Mouse (Mus musculus) T-helper 17 cell (primary cell): ENCODE data around the gene Kbtbd6.
"Not testable (repeated sequence)": the region's sequence is repeated elsewhere in the genome, so short reads cannot be mapped to it uniquely, and the experiment has no call there.

ENCODE experiments used
- in situ Hi-C, 2 experiments: fragments of 300-600 bp; cut with MboI, MseI; formaldehyde crosslinking; loops; 1 replicate in 1 of 2; 2 replicates in 1 of 2; pipeline ENCODE4 v1.15.1; 2025; ENCODE audit warnings: high pct_unique_total_duplicates in 2 of 2

The Kbtbd6 gene

GRCm38 (mm10) chr14:79451681-79452590 is at the start of gene Kbtbd6:
TSS of gene Kbtbd6 (plus strand) at chr14:79451835.
- in situ Hi-C loops, result not testable (repeated sequence)

- in situ Hi-C loops, result loop anchor here in 1 of 2 experiments (10.0 kb wide), 1 partner anchor 507 kb away; no protein-coding TSS in a partner anchor
Measured at GRCm38 (mm10) chr14:79407641-79408040, 44.0 kb upstream of the Kbtbd6 start.

GRCm38 (mm10) chr14:79409278-79409830 is 42.3 kb upstream of the Kbtbd6 start:
- in situ Hi-C loops, result loop anchor here in 1 of 2 experiments (10.0 kb wide), 1 partner anchor 505 kb away; no protein-coding TSS in a partner anchor

GRCm38 (mm10) chr14:79410662-79411061 is 41.0 kb upstream of the Kbtbd6 start:
- in situ Hi-C loops, result no loop called here

GRCm38 (mm10) chr14:79413121-79413520 is 38.5 kb upstream of the Kbtbd6 start:
- in situ Hi-C loops, result no loop called here

- in situ Hi-C loops, result no loop called here
Measured at GRCm38 (mm10) chr14:79420083-79420685, 31.5 kb upstream of the Kbtbd6 start.

- in situ Hi-C loops, result no loop called here
Measured at GRCm38 (mm10) chr14:79425979-79426729, 25.5 kb upstream of the Kbtbd6 start, which contains the start of gene Kbtbd7. TSS of gene Kbtbd7 (plus strand) at chr14:79426511.

- in situ Hi-C loops, result not testable (repeated sequence)
Measured at GRCm38 (mm10) chr14:79426730-79427365, 24.8 kb upstream of the Kbtbd6 start.

GRCm38 (mm10) chr14:79434068-79434467 is 17.6 kb upstream of the Kbtbd6 start:
- in situ Hi-C loops, result no loop called here

GRCm38 (mm10) chr14:79440655-79441054 is 11.0 kb upstream of the Kbtbd6 start:
- in situ Hi-C loops, result no loop called here

GRCm38 (mm10) chr14:79441441-79441840 is 10.2 kb upstream of the Kbtbd6 start:
- in situ Hi-C loops, result no loop called here

- in situ Hi-C loops, result no loop called here
Measured at GRCm38 (mm10) chr14:79444601-79445000, 7.0 kb upstream of the Kbtbd6 start.

GRCm38 (mm10) chr14:79445055-79445620 is 6.5 kb upstream of the Kbtbd6 start:
- in situ Hi-C loops, result no loop called here

GRCm38 (mm10) chr14:79452591-79452934 is 928 bp downstream of the Kbtbd6 start:
- in situ Hi-C loops, result not testable (repeated sequence)

GRCm38 (mm10) chr14:79460401-79460800 is 8.8 kb downstream of the Kbtbd6 start:
- in situ Hi-C loops, result no loop called here

- in situ Hi-C loops, result no loop called here
Measured at GRCm38 (mm10) chr14:79460988-79461387, 9.4 kb downstream of the Kbtbd6 start.

GRCm38 (mm10) chr14:79465623-79466022 is 14.0 kb downstream of the Kbtbd6 start:
- in situ Hi-C loops, result no loop called here

- in situ Hi-C loops, result no loop called here
Measured at GRCm38 (mm10) chr14:79467621-79468020, 16.0 kb downstream of the Kbtbd6 start.

- in situ Hi-C loops, result no loop called here
Measured at GRCm38 (mm10) chr14:79473384-79473783, 21.7 kb downstream of the Kbtbd6 start.

GRCm38 (mm10) chr14:79480624-79481338 is 29.1 kb downstream of the Kbtbd6 start, which contains the start of gene Elf1:
TSS of gene Elf1 (plus strand) at chr14:79481194.
- in situ Hi-C loops, result loop anchor here in 1 of 2 experiments (5.0 kb wide), 1 partner anchor 88 kb away; the partner anchor contains the start of gene Naa16
